Mouse (Mus musculus) frontal cortex, adult 2 months (tissue): ENCODE measurements at regions not wholly inside any gene's neighbourhood (a gene's known extent, or its start where the extent isn't known, plus 50 kb on each side); places are given as distances from the start of the nearest gene placed in this dataset.

ENCODE experiments used
- DNase-seq, 2 experiments: peaks; one replicate each; pipeline ENCODE4 v3.0.0; 2022; ENCODE audit warnings: low spot score in 1 of 2; ENCODE audit errors: extremely low spot score in 1 of 2

- no peak for DNase-seq
These were observed 1100.8 kb upstream of the Gm7489 start for GRCm38 (mm10) chr15:52783940-52784339.

GRCm38 (mm10) chr15:52785196-52785595 lies 1099.5 kb upstream of the Gm7489 start:
- no peak for DNase-seq

GRCm38 (mm10) chr15:52785976-52786375 lies 1098.7 kb upstream of the Gm7489 start:
- no peak for DNase-seq

- peak; percentile 32 to 50 for DNase-seq
These were observed 1079.1 kb upstream of the Gm7489 start for GRCm38 (mm10) chr15:52805479-52806199.

GRCm38 (mm10) chr15:52808622-52809021 lies 1076.1 kb upstream of the Gm7489 start:
- peak in 1 of 2 experiments; percentile 20 for DNase-seq

GRCm38 (mm10) chr15:52820796-52821195 lies 1063.9 kb upstream of the Gm7489 start:
- DNase-seq = no peak

GRCm38 (mm10) chr15:52836896-52837295 lies 1047.8 kb upstream of the Gm7489 start:
- DNase-seq = no peak

- peak in 1 of 2 experiments; percentile 11 for DNase-seq
These were observed 1036.6 kb upstream of the Gm7489 start for GRCm38 (mm10) chr15:52848132-52848531.

GRCm38 (mm10) chr15:52858682-52859081 lies 1026.0 kb upstream of the Gm7489 start:
- DNase-seq = peak in 1 of 2 experiments; percentile 37

- no peak for DNase-seq
These were observed 1021.2 kb upstream of the Gm7489 start for GRCm38 (mm10) chr15:52863494-52863893.

- DNase-seq = no peak
These were observed 992.3 kb upstream of the Gm7489 start for GRCm38 (mm10) chr15:52892244-52892950.

GRCm38 (mm10) chr15:52898107-52898506 lies 986.6 kb upstream of the Gm7489 start:
- no peak for DNase-seq

- no peak for DNase-seq
These were observed 985.3 kb upstream of the Gm7489 start for GRCm38 (mm10) chr15:52899403-52899802.

GRCm38 (mm10) chr15:52899822-52900221 lies 984.9 kb upstream of the Gm7489 start:
- no peak for DNase-seq

GRCm38 (mm10) chr15:52905231-52905630 lies 979.5 kb upstream of the Gm7489 start:
- peak; percentile 31 to 49 for DNase-seq

- no peak for DNase-seq
These were observed 977.5 kb upstream of the Gm7489 start for GRCm38 (mm10) chr15:52907217-52907616.

GRCm38 (mm10) chr15:52922277-52922676 lies 962.4 kb upstream of the Gm7489 start:
- DNase-seq = no peak

GRCm38 (mm10) chr15:52928408-52928807 lies 956.3 kb upstream of the Gm7489 start:
- DNase-seq = no peak

- DNase-seq = no peak
These were observed 947.6 kb upstream of the Gm7489 start for GRCm38 (mm10) chr15:52937138-52937537.

- DNase-seq = no peak
These were observed 940.1 kb upstream of the Gm7489 start for GRCm38 (mm10) chr15:52944592-52944991.

GRCm38 (mm10) chr15:52948196-52948595 lies 936.5 kb upstream of the Gm7489 start:
- no peak for DNase-seq

GRCm38 (mm10) chr15:52953480-52953879 lies 931.2 kb upstream of the Gm7489 start:
- DNase-seq = no peak
